Mouse (Mus musculus): ENCODE data around the gene Card14. TPM values are rescaled to one million over a fixed set of nuclear protein-coding genes. Genes with fewer than 3 reads are reported as not detected.

Card14 gene
- total RNA-seq, 4 experiments from 2014 or later = 0.09 to 0.27 (median 0.19) TPM

DNA sequence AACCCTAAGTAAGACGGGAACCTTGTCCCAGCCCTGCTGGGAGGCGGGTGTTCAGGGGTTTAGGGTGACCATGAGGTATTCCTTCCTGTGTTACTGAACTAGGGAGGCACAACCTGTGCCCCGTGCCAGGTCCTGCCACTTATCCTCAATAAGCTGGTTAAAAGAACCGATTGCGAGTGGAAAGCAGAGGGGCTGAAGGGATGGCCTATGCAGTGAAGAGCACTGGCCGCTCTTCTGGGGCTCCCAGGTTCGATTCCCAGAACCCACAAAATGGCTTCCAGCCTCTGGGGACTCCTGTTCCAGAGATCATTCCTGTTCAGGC lies 85.9 kb downstream of the Card14 start:
- DNase-seq (ENCODE audit: low spot score in 2 of 2) = no peak

DNA sequence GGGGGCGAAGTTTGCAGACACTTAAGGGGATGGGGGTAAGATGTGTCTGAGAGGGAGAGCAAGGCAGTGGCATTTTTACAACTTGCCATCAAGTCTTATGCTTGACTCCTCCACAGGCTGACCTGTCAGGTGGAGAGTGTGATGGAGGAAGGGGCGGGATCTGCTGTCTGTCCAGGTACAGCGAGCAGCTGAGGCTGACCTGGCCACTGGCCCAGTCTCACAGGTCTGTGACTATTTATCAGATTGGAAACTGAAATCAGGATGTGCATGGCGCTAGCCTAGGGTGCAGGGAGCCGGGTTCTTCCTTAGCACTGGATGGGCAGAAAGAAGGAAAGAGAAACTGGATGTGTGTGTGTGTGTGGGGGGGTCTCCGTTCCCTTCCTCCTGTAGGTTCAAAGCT lies 86.6 kb downstream of the Card14 start:
- DNase-seq (ENCODE audit: low spot score in 2 of 2) = no peak

Small RNA genes lying within 50 kb of the gene (microRNA-seq; reads per million reads assigned to microRNA genes)
- gene Mir1932 = 0.21 to 0.22 reads per million in 2 experiments

Other genes starting within 250 kb of the Card14 start
- 10 to 100 TPM; 48.9 to 54.2 (median 50.0) TPM for gene Cbx4, start 221.5 kb upstream of the Card14 start, total RNA-seq (2022)
- 10 to 100 TPM; 32.9 to 39.8 (median 35.6) TPM for gene Tbc1d16, start 79.3 kb upstream of the Card14 start, total RNA-seq (2022)
- 1 to 10 TPM; 1.1 to 3.2 (median 1.7) TPM for gene Ccdc40, start 79.2 kb upstream of the Card14 start, total RNA-seq (2022)
- 100 to 1,000 TPM; 280 to 307 (median 295) TPM for gene Gaa, start 39.9 kb upstream of the Card14 start, total RNA-seq (2022)
- gene Eif4a3, start 7.7 kb upstream of the Card14 start, total RNA-seq (2022) = 10 to 100 TPM; 79.6 to 92.5 (median 88.2) TPM
- 1 to 10 TPM; 4.5 to 5.5 (median 5.3) TPM for gene Sgsh, start 47.8 kb downstream of the Card14 start, total RNA-seq (2022)
- gene Slc26a11, start 47.8 kb downstream of the Card14 start, total RNA-seq (2022) = 1 to 10 TPM; 3.3 to 4.8 (median 3.8) TPM
- gene Rnf213, start 85.3 kb downstream of the Card14 start, total RNA-seq (2022) = 1 to 10 TPM; 4.5 to 5.7 (median 5.5) TPM
- gene Endov, start 183.6 kb downstream of the Card14 start, total RNA-seq (2022) = 10 to 100 TPM; 27.8 to 35.2 (median 32.8) TPM
- 100 to 1,000 TPM; 185 to 209 (median 199) TPM for gene Nptx1, start 240.0 kb downstream of the Card14 start, total RNA-seq (2022)

Data from left cerebral cortex, adult 8-10 months (tissue).